Mouse (Mus musculus) B cell, adult 67 days (primary cell): ENCODE data around the gene Mrfap1. TPM values are rescaled to one million over a fixed set of nuclear protein-coding genes. Genes with fewer than 3 reads are reported as not detected.

Source experiments
- total RNA-seq, 2 experiments: library from RNA; stranded (reverse); gene quantifications; 4 replicates each; pipeline ENCODE4 v1.2.4; 2023

Gene Mrfap1
- 100 to 1,000 TPM; 145 to 151 TPM for total RNA-seq

DNA sequence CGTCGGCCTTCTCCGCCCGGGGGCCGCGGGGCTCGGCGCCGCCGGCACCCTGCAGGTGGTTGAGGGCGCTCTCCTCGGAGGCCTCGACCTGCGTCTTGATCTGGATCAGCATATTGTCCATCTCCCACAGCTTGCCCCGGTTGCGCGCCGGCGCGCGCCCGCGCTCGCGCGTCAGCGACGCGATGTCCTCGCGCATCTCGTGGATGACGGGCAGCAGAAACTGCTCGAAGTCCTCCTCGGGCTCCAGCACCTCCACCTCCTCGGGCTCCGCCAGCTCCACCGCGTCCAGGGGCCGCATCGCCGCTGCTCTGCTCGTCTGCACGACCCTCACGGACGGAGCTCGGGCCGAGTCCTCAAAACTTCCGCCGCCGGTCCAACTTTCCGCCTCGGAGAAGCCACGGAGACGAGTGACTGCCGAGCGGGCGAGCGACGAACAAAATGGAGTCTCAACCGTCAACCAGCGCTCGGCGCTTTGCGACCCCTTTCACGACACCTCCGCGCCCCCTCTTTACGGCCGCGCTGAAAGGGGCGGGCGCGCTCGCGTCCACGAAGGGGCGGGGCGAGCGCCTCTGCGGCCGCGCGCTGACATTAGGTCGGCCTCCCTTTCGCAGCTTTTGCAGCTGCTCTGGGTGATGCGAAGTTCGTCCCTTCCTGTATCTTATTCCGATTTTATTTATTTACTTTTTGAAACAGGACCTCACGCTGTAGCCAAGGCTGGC lies at the start of gene Mrfap1:
Mrfap1 (minus strand) TSS at position 477 of the 719 bp plus-strand sequence.

DNA sequence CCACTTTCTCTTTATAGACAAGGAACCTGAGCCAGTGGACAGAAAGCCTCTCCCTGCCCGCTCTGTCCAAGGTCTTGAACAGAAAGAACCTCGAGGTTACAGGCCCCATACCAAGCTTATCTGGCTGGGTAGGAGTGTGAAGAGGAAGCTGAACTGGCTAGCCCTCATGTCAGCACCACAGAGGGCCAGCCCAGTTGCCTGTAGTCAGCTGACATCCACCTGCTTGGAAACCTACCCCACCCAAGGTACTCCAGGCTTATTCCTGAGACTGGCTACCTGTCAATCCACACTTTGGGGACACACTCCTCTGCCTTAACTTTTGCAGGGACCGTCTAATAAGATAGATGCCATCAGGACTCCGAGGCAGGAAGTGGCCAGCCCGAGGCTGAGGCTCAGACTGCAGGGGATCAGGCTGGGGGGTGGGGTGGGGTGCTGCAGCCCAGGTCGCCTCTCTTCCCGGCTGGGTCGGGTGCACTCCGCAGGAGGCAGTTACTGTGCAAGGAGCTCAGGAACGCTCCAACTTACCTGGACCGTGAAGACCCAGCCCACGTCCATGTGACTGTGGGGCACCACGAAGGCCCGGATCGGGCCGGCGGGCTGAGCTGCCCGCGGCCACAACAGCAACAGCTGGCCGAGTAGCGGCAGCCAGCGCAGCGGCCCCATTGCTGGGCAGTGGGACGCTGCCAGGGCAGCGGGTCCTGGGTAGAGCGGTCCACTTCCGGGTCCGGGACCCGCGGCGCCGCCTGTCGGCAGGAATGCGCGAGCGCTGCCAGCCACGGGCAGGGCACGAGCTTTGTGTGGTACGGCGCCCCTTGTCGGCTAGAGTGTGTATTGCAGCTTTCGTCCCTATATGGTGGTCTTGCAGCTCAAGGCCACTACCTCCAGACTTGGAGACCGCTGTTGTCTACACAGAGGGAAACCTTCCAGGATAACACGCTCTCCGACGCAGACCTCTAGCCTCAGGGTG lies 33.6 kb upstream of the Mrfap1 start, which contains the start of gene Man2b2:
Man2b2 (minus strand) TSS at position 741 of the 967 bp plus-strand sequence.

DNA sequence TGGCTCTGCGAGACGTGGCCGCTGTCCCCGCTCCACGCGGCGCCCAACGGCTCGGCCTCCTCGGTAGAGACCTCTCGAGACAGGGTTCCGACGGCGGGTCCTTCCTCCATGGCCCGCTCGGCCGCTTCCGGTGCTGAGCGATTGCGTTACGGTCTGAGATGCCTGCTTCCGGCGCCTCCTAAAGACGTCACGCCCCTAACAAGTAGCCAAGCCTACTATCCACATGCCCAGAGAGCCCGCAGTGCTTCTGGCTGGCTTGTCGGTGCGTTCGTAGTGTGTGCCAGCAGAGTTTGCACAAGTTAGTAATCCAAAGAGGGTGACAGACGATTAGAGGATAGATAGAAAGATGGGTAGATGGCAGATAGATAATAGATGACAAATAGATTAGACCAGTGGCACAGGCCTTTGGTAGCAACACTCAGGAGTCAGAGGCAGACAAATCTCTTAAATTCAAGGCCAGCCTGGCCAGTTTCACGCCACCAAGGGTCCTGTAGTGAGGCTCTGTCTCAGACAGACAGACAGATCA lies 48.0 kb downstream of the Mrfap1 start, which contains the start of gene Bloc1s4:
Bloc1s4 (minus strand) TSS at position 115 of the 526 bp plus-strand sequence.

Other genes with a start within 250 kb of the Mrfap1 start
- gene Tbc1d14, start 203.5 kb downstream of the Mrfap1 start, total RNA-seq: 100 to 1,000 TPM; 150 to 155 TPM
- gene D5Ertd579e, start 100.7 kb downstream of the Mrfap1 start, total RNA-seq: 10 to 100 TPM; 39.4 to 47.2 TPM
- 10 to 100 TPM; 22.8 to 29.5 TPM for gene Bloc1s4, start 48.1 kb downstream of the Mrfap1 start, total RNA-seq
- gene Man2b2, start 33.9 kb upstream of the Mrfap1 start, total RNA-seq: 10 to 100 TPM; 56.1 to 68.6 TPM
- not detected for gene Ppp2r2c, start 71.7 kb upstream of the Mrfap1 start, total RNA-seq
- gene Wfs1, start 192.4 kb upstream of the Mrfap1 start, total RNA-seq: 1 to 10 TPM; 7.1 to 7.4 TPM